Mouse (Mus musculus): ENCODE measurements around the gene Rplp2. TPM values are rescaled to one million over a fixed set of nuclear protein-coding genes. Genes with fewer than 3 reads are reported as not detected.

Gene Rplp2
- polyA plus RNA-seq, 1 experiment, result 2,328 TPM

- no peaks in the 10 kb centered on the region for H3K9me3 ChIP-seq (replicated peaks; ENCODE audit: control insufficient read depth, insufficient read depth, low read length, poor library complexity, severe bottlenecking)
- no peak overlapping the region for H3K27ac ChIP-seq (ENCODE audit: insufficient read depth, low read length)
- peaks cover 9% of the 10 kb centered on the region for H3K36me3 ChIP-seq (ENCODE audit: control insufficient read depth, insufficient read depth, low read length, poor library complexity, severe bottlenecking)
- no peak for TF ChIP-seq POLR2A (IDR thresholded peaks at IDR 0.05; ENCODE audit: insufficient read depth, low read length)
- no peak for TF ChIP-seq EP300 (IDR thresholded peaks at IDR 0.05; ENCODE audit: insufficient read depth, low read depth, low read length)
- no peak for TF ChIP-seq CTCF (IDR thresholded peaks at IDR 0.05; ENCODE audit: low read depth, low read length)
- H3K27me3 ChIP-seq (ENCODE audit: control insufficient read depth, insufficient read depth, low read length, poor library complexity, severe bottlenecking), result no peaks in the 10 kb centered on the region
- no peak overlapping the region for H3K9ac ChIP-seq (ENCODE audit: low read depth, poor library complexity, severe bottlenecking)
- H3K4me1 ChIP-seq (ENCODE audit: control insufficient read depth, insufficient read depth, low read length), result peaks cover 2% of the 10 kb centered on the region
- H3K4me3 ChIP-seq (ENCODE audit: low read depth, low read length), result no peak overlapping the region
Measured at GRCm38 (mm10) chr7:141433517-141434400, 13.4 kb upstream of the Rplp2 start.

- Histone ChIP-seq H3K4me1 (ENCODE audit: control insufficient read depth, insufficient read depth, low read length) (peaks cover 2% of the 10 kb centered on the region), H3K27me3 (ENCODE audit: control insufficient read depth, insufficient read depth, low read length, poor library complexity, severe bottlenecking) (no peaks in the 10 kb centered on the region), H3K4me3 (ENCODE audit: low read depth, low read length) (peak overlapping the region; percentile 40; the same call in 1 of the 2 replicates), H3K27ac (ENCODE audit: insufficient read depth, low read length) (no peak overlapping the region), H3K36me3 (ENCODE audit: control insufficient read depth, insufficient read depth, low read length, poor library complexity, severe bottlenecking) (peaks cover 14% of the 10 kb centered on the region), H3K9me3 (replicated peaks; ENCODE audit: control insufficient read depth, insufficient read depth, low read length, poor library complexity, severe bottlenecking) (no peaks in the 10 kb centered on the region), H3K9ac (ENCODE audit: low read depth, poor library complexity, severe bottlenecking) (no peak overlapping the region)
- no peak for TF ChIP-seq CTCF (IDR thresholded peaks at IDR 0.05; ENCODE audit: low read depth, low read length)
- no peak for TF ChIP-seq EP300 (IDR thresholded peaks at IDR 0.05; ENCODE audit: insufficient read depth, low read depth, low read length)
- no peak for TF ChIP-seq POLR2A (IDR thresholded peaks at IDR 0.05; ENCODE audit: insufficient read depth, low read length)
Measured at GRCm38 (mm10) chr7:141434464-141434863, 12.7 kb upstream of the Rplp2 start.

GRCm38 (mm10) chr7:141435129-141435855 is 11.9 kb upstream of the Rplp2 start:
- Histone ChIP-seq H3K9me3 (replicated peaks; ENCODE audit: control insufficient read depth, insufficient read depth, low read length, poor library complexity, severe bottlenecking) (no peaks in the 10 kb centered on the region), H3K27me3 (ENCODE audit: control insufficient read depth, insufficient read depth, low read length, poor library complexity, severe bottlenecking) (no peaks in the 10 kb centered on the region), H3K4me1 (ENCODE audit: control insufficient read depth, insufficient read depth, low read length) (peaks cover 2% of the 10 kb centered on the region), H3K9ac (ENCODE audit: low read depth, poor library complexity, severe bottlenecking) (no peak overlapping the region), H3K27ac (ENCODE audit: insufficient read depth, low read length) (no peak overlapping the region), H3K36me3 (ENCODE audit: control insufficient read depth, insufficient read depth, low read length, poor library complexity, severe bottlenecking) (peaks cover 21% of the 10 kb centered on the region), H3K4me3 (ENCODE audit: low read depth, low read length) (peak overlapping the region; percentile 40)
- TF ChIP-seq EP300 (IDR thresholded peaks at IDR 0.05; ENCODE audit: insufficient read depth, low read depth, low read length), result no peak
- TF ChIP-seq POLR2A (IDR thresholded peaks at IDR 0.05; ENCODE audit: insufficient read depth, low read length), result no peak
- TF ChIP-seq CTCF (IDR thresholded peaks at IDR 0.05; ENCODE audit: low read depth, low read length), result no peak

GRCm38 (mm10) chr7:141435856-141436522 is 11.2 kb upstream of the Rplp2 start:
- Histone ChIP-seq H3K27ac (ENCODE audit: insufficient read depth, low read length) (no peak overlapping the region), H3K4me1 (ENCODE audit: control insufficient read depth, insufficient read depth, low read length) (peaks cover 2% of the 10 kb centered on the region), H3K9ac (ENCODE audit: low read depth, poor library complexity, severe bottlenecking) (no peak overlapping the region), H3K27me3 (ENCODE audit: control insufficient read depth, insufficient read depth, low read length, poor library complexity, severe bottlenecking) (no peaks in the 10 kb centered on the region), H3K36me3 (ENCODE audit: control insufficient read depth, insufficient read depth, low read length, poor library complexity, severe bottlenecking) (peaks cover 25% of the 10 kb centered on the region), H3K4me3 (ENCODE audit: low read depth, low read length) (no peak overlapping the region), H3K9me3 (replicated peaks; ENCODE audit: control insufficient read depth, insufficient read depth, low read length, poor library complexity, severe bottlenecking) (no peaks in the 10 kb centered on the region)
- TF ChIP-seq CTCF (IDR thresholded peaks at IDR 0.05; ENCODE audit: low read depth, low read length), result no peak
- no peak for TF ChIP-seq EP300 (IDR thresholded peaks at IDR 0.05; ENCODE audit: insufficient read depth, low read depth, low read length)
- TF ChIP-seq POLR2A (IDR thresholded peaks at IDR 0.05; ENCODE audit: insufficient read depth, low read length), result no peak

- peak overlapping the region; percentile 75 for H3K9ac ChIP-seq (ENCODE audit: low read depth, poor library complexity, severe bottlenecking)
- H3K4me3 ChIP-seq (ENCODE audit: low read depth, low read length), result no peak overlapping the region
- H3K27ac ChIP-seq (ENCODE audit: insufficient read depth, low read length), result no peak overlapping the region
- H3K4me1 ChIP-seq (ENCODE audit: control insufficient read depth, insufficient read depth, low read length), result peaks cover 2% of the 10 kb centered on the region
- H3K27me3 ChIP-seq (ENCODE audit: control insufficient read depth, insufficient read depth, low read length, poor library complexity, severe bottlenecking), result no peaks in the 10 kb centered on the region
- H3K9me3 ChIP-seq (replicated peaks; ENCODE audit: control insufficient read depth, insufficient read depth, low read length, poor library complexity, severe bottlenecking), result no peaks in the 10 kb centered on the region
- no peak for TF ChIP-seq EP300 (IDR thresholded peaks at IDR 0.05; ENCODE audit: insufficient read depth, low read depth, low read length)
- no peak for TF ChIP-seq POLR2A (IDR thresholded peaks at IDR 0.05; ENCODE audit: insufficient read depth, low read length)
- TF ChIP-seq CTCF (IDR thresholded peaks at IDR 0.05; ENCODE audit: low read depth, low read length), result no peak
- H3K36me3 ChIP-seq (ENCODE audit: control insufficient read depth, insufficient read depth, low read length, poor library complexity, severe bottlenecking), result peaks cover 30% of the 10 kb centered on the region
Measured at GRCm38 (mm10) chr7:141436523-141436892, 10.7 kb upstream of the Rplp2 start.
